Mouse (Mus musculus) brain, embryonic 14.5 days (tissue): ENCODE data around the gene Efcab14. TPM values are rescaled to one million over a fixed set of nuclear protein-coding genes. Genes with fewer than 3 reads are reported as not detected.

Source experiments
- DNase-seq: peaks from one replicate; pipeline ENCODE4 v3.0.0-alpha.2; 2011; ENCODE audit warnings: low read depth
- CTCF ChIP-seq: fragments of 200-500 bp; IDR thresholded peaks from 2 replicates; pipeline ENCODE4 v1.5.1; 2012; ENCODE audit warnings: inconsistent platforms, mild to moderate bottlenecking, moderate library complexity, borderline replicate concordance; ENCODE audit not compliant: insufficient read depth, insufficient read length; ENCODE audit errors: extremely low read depth
- POLR2A ChIP-seq: fragments of 200-500 bp; IDR thresholded peaks from 2 replicates; pipeline ENCODE4 v1.6.1; 2012; ENCODE audit warnings: mild to moderate bottlenecking, inconsistent platforms, borderline replicate concordance; ENCODE audit not compliant: poor library complexity, insufficient read depth, insufficient read length, severe bottlenecking; ENCODE audit errors: extremely low read depth
- polyA plus RNA-seq: library from polyadenylated mRNA; depleted of rRNA; stranded (reverse); fragments of >200 nt; gene quantifications from 2 replicates; pipeline ENCODE4 v1.2.3, GENCODE M21; 2012

Gene Efcab14
- polyA plus RNA-seq, 1 experiment, result 18.1 TPM

GRCm38 (mm10) chr4:115784769-115785510 lies 47.4 kb downstream of the Efcab14 start, which contains the start of gene Atpaf1:
Gene Atpaf1 (plus strand): TSS chr4:115784812.
- peak; percentile 87 for DNase-seq
- TF ChIP-seq POLR2A (peak; percentile 76), CTCF (peak; percentile 12; the same call in 1 of the 2 replicates)

- no peak for DNase-seq
- TF ChIP-seq POLR2A (no peak), CTCF (no peak)
Observed at GRCm38 (mm10) chr4:115785511-115786034, 48.0 kb downstream of the Efcab14 start.

DNA sequence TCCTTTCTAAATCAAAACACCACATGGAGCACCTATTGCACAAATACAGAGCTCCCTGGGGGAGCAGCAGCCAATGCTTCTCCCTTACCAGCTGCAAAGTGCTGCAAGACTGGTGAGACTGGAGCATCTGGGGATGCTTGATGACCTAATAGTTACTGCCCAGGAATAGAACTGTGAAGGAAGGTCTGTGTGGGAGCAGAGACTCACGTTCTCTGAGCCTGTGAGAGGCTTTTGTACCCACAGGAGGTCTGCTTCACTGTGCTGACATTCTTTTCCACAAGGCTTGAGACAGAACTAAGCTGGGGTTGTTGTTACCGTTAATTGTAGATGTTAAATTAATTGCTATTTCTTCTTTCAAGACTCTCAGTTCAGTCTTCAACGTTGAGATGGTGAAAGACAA lies 53.3 kb downstream of the Efcab14 start:
- no peak for DNase-seq
- TF ChIP-seq CTCF (no peak), POLR2A (no peak)

DNA sequence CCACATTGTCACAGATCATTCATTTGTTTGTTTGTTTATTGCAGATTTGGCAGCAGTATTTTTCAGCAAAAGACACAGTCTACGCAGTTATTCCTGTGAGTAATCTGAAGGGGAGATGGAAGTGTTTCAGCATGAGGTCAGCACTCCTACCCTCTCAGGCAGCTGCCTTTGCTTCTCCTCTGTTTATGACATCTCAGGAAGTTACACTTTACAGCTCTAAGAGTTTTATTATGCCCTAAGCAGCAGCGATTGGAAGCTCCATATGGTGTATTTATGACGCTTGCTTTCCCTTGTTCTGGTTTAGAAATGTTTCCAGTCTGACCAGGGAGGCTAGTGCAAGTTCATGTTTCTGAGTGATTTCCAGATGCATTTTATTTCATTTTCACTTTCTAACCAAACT lies 57.8 kb downstream of the Efcab14 start:
- TF ChIP-seq POLR2A (no peak), CTCF (no peak)
- no peak for DNase-seq

GRCm38 (mm10) chr4:115799981-115800380 lies 62.4 kb downstream of the Efcab14 start:
- no peak for TF ChIP-seq CTCF
- TF ChIP-seq POLR2A, result no peak
- peak; percentile 16 for DNase-seq

GRCm38 (mm10) chr4:115812326-115812725 lies 74.8 kb downstream of the Efcab14 start:
- no peak for TF ChIP-seq CTCF
- no peak for DNase-seq

DNA sequence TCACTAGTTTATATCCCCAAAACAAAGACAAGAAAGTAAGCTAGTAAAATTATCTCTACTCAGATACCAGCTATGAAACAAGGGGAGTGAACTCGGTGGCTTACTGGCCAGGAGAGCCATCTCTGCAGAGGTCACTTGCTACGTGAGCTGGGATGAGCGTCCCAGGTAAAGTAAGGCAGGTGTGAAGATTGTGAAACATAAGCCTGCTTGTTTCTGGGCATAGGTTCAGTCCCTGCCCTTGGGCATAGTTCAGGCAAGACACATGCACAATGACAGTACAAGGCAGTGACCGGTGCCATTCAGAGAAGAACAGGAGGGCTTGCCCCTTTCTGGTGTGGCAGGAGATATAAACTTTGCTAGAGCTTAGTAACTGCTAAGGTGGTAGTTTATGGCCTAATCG lies 78.1 kb downstream of the Efcab14 start:
- DNase-seq, result no peak
- no peak for TF ChIP-seq CTCF
- no peak for TF ChIP-seq POLR2A

GRCm38 (mm10) chr4:115820199-115820598 lies 82.7 kb downstream of the Efcab14 start:
- no peak for DNase-seq

GRCm38 (mm10) chr4:115820944-115821343 lies 83.4 kb downstream of the Efcab14 start:
- TF ChIP-seq POLR2A (no peak), CTCF (no peak)
- no peak for DNase-seq

More at GRCm38 (mm10) chr4:115820199-115820598, 82.7 kb downstream of the Efcab14 start:
- no peak for TF ChIP-seq CTCF
- no peak for TF ChIP-seq POLR2A

DNA sequence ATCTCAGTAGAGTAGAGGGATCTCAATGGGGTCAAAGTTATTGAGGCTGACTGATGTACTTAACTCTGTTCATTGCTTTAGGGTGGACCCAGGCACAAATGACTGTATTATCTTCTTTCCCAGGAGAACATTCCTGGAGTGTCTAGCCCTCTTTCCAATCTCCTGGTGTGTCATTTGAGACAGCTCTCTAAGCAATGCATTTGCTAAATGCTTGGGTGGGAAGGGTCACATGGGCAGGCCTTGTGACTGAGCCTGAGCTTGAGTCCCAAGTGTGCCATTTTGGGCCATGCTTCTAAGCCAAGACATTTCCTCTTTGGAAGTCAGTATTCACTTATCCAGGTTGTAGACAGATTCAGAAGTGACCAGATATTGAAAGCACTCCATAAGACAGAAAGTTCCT lies 83.9 kb downstream of the Efcab14 start:
- TF ChIP-seq POLR2A (no peak), CTCF (no peak)
- no peak for DNase-seq

DNA sequence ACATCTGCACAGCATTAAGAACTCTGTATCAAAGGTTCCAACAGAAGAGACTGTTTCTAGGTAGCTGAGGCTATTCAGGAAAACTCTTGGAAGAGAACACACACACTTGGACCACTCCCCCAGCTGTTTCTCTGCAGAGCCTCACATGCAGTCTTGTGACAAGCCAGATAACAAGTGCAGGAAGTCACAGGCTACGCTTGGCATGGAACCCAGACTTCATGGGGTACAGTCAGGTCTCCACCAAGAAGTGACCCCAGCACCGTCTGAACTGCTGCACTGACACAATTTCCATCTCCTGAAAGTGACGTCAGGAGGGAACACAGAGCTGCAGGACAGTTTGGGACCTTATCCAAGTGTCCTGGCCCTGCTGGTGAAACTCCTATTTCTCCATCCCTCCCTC lies 84.4 kb downstream of the Efcab14 start:
- no peak for DNase-seq
- TF ChIP-seq CTCF, result no peak
- no peak for TF ChIP-seq POLR2A

DNA sequence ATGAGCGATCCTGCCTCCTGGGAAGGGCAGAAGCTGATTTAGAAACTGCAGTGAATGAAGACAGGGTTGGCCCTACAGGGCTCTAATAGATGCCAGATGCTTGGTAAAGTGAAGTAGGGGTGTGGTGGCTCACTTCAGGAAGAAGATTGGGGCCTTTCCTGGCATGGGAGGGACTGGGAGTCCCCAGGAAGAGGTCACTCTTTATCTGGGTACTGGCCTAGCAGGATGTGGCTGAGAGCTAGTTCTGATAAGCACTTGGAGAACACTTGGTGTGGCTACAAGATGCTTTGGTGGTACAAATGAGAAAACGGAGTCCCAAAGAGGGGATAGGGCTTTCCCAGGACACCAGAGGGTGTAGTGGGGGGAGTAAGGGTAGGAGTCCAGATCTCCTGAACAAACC lies 86.6 kb downstream of the Efcab14 start:
- TF ChIP-seq CTCF, result no peak
- TF ChIP-seq POLR2A, result no peak
- no peak for DNase-seq
